ENCODE assay signal across 7 mouse cellular contexts in genomic region chr11:102228646-102229268, GRCm38 (mm10). TPM values are rescaled to one million over a fixed set of nuclear protein-coding genes. Genes with fewer than 3 reads are reported as not detected.
DNase-seq lines count a peak whose midpoint lies in the region; ATAC-seq and TF ChIP-seq lines count a peak whose summit lies in the region.

No protein-coding gene starts in this region.

- DNase-seq in lung, postnatal 0 days (ENCODE audit: low spot score): no peak
- DNase-seq in lung, postnatal 10 days: no peak
- DNase-seq in forebrain, embryonic 11.5 days (ENCODE audit: low spot score): no peak
- DNase-seq in limb, embryonic 10.5 days (ENCODE audit: low spot score): no peak
- no peak for DNase-seq in thymus, adult 18-20 months
- DNase-seq in spleen, postnatal 36 days (ENCODE audit: low spot score in 2 of 2): no peak

- H3K36me3 ChIP-seq in lung, postnatal 0 days (ENCODE audit: insufficient read depth, low read length): no peaks in the 10 kb centered on the region
- no peaks in the 10 kb centered on the region for H3K36me3 ChIP-seq in forebrain, embryonic 11.5 days (ENCODE audit: control insufficient read depth, insufficient read depth, low read length)
- no peaks in the 10 kb centered on the region for H3K36me3 ChIP-seq in limb, embryonic 10.5 days

- H3K9ac ChIP-seq in lung, postnatal 0 days (replicated peaks; ENCODE audit: low read depth): peak overlapping the region; percentile 79; the same call in 1 of the 2 replicates
- H3K9ac ChIP-seq in forebrain, embryonic 11.5 days (ENCODE audit: low read length): peak overlapping the region; percentile 80

- 0 out of 2 replicates have a peak overlapping the region, but pooled peaks have one; percentile 86 for H3K27ac ChIP-seq in lung, postnatal 0 days (ENCODE audit: low read length)
- H3K27ac ChIP-seq in forebrain, embryonic 11.5 days (ENCODE audit: low read depth, low read length): peak overlapping the region; percentile 75
- no peak overlapping the region; the same call in 1 of the 2 replicates for H3K27ac ChIP-seq in limb, embryonic 10.5 days
- H3K27ac ChIP-seq in olfactory bulb, adult 2 months (ENCODE audit: insufficient read depth, low read depth, low read length): peak overlapping the region; percentile 93

- peak overlapping the region; percentile 99 for H3K4me3 ChIP-seq in lung, postnatal 0 days (ENCODE audit: low read depth, low read length)
- peak overlapping the region; percentile 93 for H3K4me3 ChIP-seq in forebrain, embryonic 11.5 days (ENCODE audit: low read depth, low read length)
- peak overlapping the region; percentile 94 for H3K4me3 ChIP-seq in limb, embryonic 10.5 days
- H3K4me3 ChIP-seq in olfactory bulb, adult 2 months (ENCODE audit: insufficient read depth, low read depth, low read length): peak overlapping the region; percentile 86

- no peak for ATAC-seq in lung, postnatal 0 days
- ATAC-seq in forebrain, embryonic 11.5 days (replicated peaks; ENCODE audit: low FRiP score): no peak

- 16% methylated on average over 6 of the region's 7 CpGs for WGBS in lung, postnatal 0 days
- 14% methylated on average over 7 of the region's 7 CpGs for WGBS in forebrain, embryonic 11.5 days
- WGBS in limb, embryonic 10.5 days: 22% methylated on average over 7 of the region's 7 CpGs
- WGBS in olfactory bulb, adult 2 months: 5% methylated on average over 7 of the region's 7 CpGs

- H3K4me1 ChIP-seq in lung, postnatal 0 days (ENCODE audit: insufficient read depth, low read depth, low read length): peaks cover 41% of the 10 kb centered on the region
- peaks cover 40% of the 10 kb centered on the region for H3K4me1 ChIP-seq in forebrain, embryonic 11.5 days (replicated peaks; ENCODE audit: control insufficient read depth, insufficient read depth, low read length)
- H3K4me1 ChIP-seq in limb, embryonic 10.5 days: peaks cover 65% of the 10 kb centered on the region
- peaks cover 37% of the 10 kb centered on the region for H3K4me1 ChIP-seq in olfactory bulb, adult 2 months (ENCODE audit: control insufficient read depth, insufficient read depth, low read length)

- no peaks in the 10 kb centered on the region for H3K9me3 ChIP-seq in lung, postnatal 0 days (ENCODE audit: low read length)
- no peaks in the 10 kb centered on the region for H3K9me3 ChIP-seq in forebrain, embryonic 11.5 days (ENCODE audit: control insufficient read depth, low read length)
- H3K9me3 ChIP-seq in limb, embryonic 10.5 days (replicated peaks): no peaks in the 10 kb centered on the region

- TF ChIP-seq CTCF in lung, postnatal 0 days (IDR thresholded peaks at IDR 0.05): no peak
- TF ChIP-seq CTCF in olfactory bulb, adult 2 months (IDR thresholded peaks at IDR 0.05; ENCODE audit: insufficient read depth, low read depth, low read length): no peak

- peak overlapping the region; percentile 89 for H3K4me2 ChIP-seq in lung, postnatal 0 days (replicated peaks; ENCODE audit: low read depth, low read length)
- H3K4me2 ChIP-seq in forebrain, embryonic 11.5 days (ENCODE audit: low read depth, low read length, severe bottlenecking): peak overlapping the region; percentile 84

- TF ChIP-seq EP300 in lung, postnatal 0 days (IDR thresholded peaks at IDR 0.05): no peak

- no peaks in the 10 kb centered on the region for H3K27me3 ChIP-seq in lung, postnatal 0 days (replicated peaks; ENCODE audit: insufficient read depth, low read length)
- no peaks in the 10 kb centered on the region; the same call in 1 of the 2 replicates for H3K27me3 ChIP-seq in forebrain, embryonic 11.5 days (ENCODE audit: control insufficient read depth, insufficient read depth, low read length)
- peaks cover 45% of the 10 kb centered on the region for H3K27me3 ChIP-seq in limb, embryonic 10.5 days (ENCODE audit: low read depth, poor library complexity, severe bottlenecking)

- no peak for TF ChIP-seq POLR2A in olfactory bulb, adult 2 months (IDR thresholded peaks at IDR 0.05; ENCODE audit: insufficient read depth, low read depth, low read length)

RNA-seq across cellular contexts. Expression of gene Hdac5, which starts 1.2 kb away (rescaled TPM):
- 65.6 and 79.0 TPM in 2 replicates for polyA plus RNA-seq in lung, postnatal 0 days (2015; fragmentation: Nextera tagmentation; extraction: Ambion mirVana)
- polyA plus RNA-seq in forebrain, embryonic 11.5 days (2014; fragmentation: Nextera tagmentation; extraction: Ambion mirVana): 35.0 and 36.8 TPM in 2 replicates
- polyA plus RNA-seq in limb, embryonic 10.5 days (2016; fragmentation: Nextera tagmentation; extraction: Ambion mirVana): 36.4 and 50.2 TPM in 2 replicates
- polyA plus RNA-seq in olfactory bulb, adult 2 months (2012; ENCODE audit: insufficient read depth, insufficient read length, low replicate concordance, missing spikeins): 223 TPM in 1 of 2 replicates, not detected in the other

RNA-seq across cellular contexts. Expression of gene BC030867, which starts 19.9 kb away (rescaled TPM):
- polyA plus RNA-seq in lung, postnatal 0 days (2015; fragmentation: Nextera tagmentation; extraction: Ambion mirVana): 0.88 and 1.3 TPM in 2 replicates
- 23.5 and 26.6 TPM in 2 replicates for polyA plus RNA-seq in forebrain, embryonic 11.5 days (2014; fragmentation: Nextera tagmentation; extraction: Ambion mirVana)
- 33.4 and 35.7 TPM in 2 replicates for polyA plus RNA-seq in limb, embryonic 10.5 days (2016; fragmentation: Nextera tagmentation; extraction: Ambion mirVana)
- polyA plus RNA-seq in olfactory bulb, adult 2 months (2012; ENCODE audit: insufficient read depth, insufficient read length, low replicate concordance, missing spikeins): not detected in 2 replicates

RNA-seq across cellular contexts. Expression of gene G6pc3, which starts 39.3 kb away (rescaled TPM):
- polyA plus RNA-seq in lung, postnatal 0 days (2015; fragmentation: Nextera tagmentation; extraction: Ambion mirVana): 15.8 and 16.7 TPM in 2 replicates
- polyA plus RNA-seq in forebrain, embryonic 11.5 days (2014; fragmentation: Nextera tagmentation; extraction: Ambion mirVana): 30.6 and 32.2 TPM in 2 replicates
- 41.4 and 41.6 TPM in 2 replicates for polyA plus RNA-seq in limb, embryonic 10.5 days (2016; fragmentation: Nextera tagmentation; extraction: Ambion mirVana)
- polyA plus RNA-seq in olfactory bulb, adult 2 months (2012; ENCODE audit: insufficient read depth, insufficient read length, low replicate concordance, missing spikeins): not detected in 2 replicates

RNA-seq across cellular contexts. Expression of gene Asb16, which starts 39.8 kb away (rescaled TPM):
- not detected in 2 replicates for polyA plus RNA-seq in lung, postnatal 0 days (2015; fragmentation: Nextera tagmentation; extraction: Ambion mirVana)
- not detected in 2 replicates for polyA plus RNA-seq in forebrain, embryonic 11.5 days (2014; fragmentation: Nextera tagmentation; extraction: Ambion mirVana)
- polyA plus RNA-seq in limb, embryonic 10.5 days (2016; fragmentation: Nextera tagmentation; extraction: Ambion mirVana): 0.06 and 0.08 TPM in 2 replicates
- polyA plus RNA-seq in olfactory bulb, adult 2 months (2012; ENCODE audit: insufficient read depth, insufficient read length, low replicate concordance, missing spikeins): not detected in 2 replicates

RNA-seq across cellular contexts. Expression of gene Lsm12, which starts 43.7 kb away (rescaled TPM):
- polyA plus RNA-seq in lung, postnatal 0 days (2015; fragmentation: Nextera tagmentation; extraction: Ambion mirVana): 74.7 and 79.9 TPM in 2 replicates
- 73.2 and 78.7 TPM in 2 replicates for polyA plus RNA-seq in forebrain, embryonic 11.5 days (2014; fragmentation: Nextera tagmentation; extraction: Ambion mirVana)
- 125 and 146 TPM in 2 replicates for polyA plus RNA-seq in limb, embryonic 10.5 days (2016; fragmentation: Nextera tagmentation; extraction: Ambion mirVana)
- not detected in 2 replicates for polyA plus RNA-seq in olfactory bulb, adult 2 months (2012; ENCODE audit: insufficient read depth, insufficient read length, low replicate concordance, missing spikeins)

Comparison
In these comparisons a context has a peak if more than half of its experiments do, and no peak if none do; other contexts are left out.
1. RNA of gene BC030867, which starts 19.9 kb away (polyA plus RNA-seq): 33.4 to 35.7 TPM in limb, embryonic 10.5 days and 23.5 to 26.6 TPM in forebrain, embryonic 11.5 days; 0.88 to 1.3 TPM in lung, postnatal 0 days and not detected in olfactory bulb, adult 2 months; every median in the first group is over 10 times any median in the second.
2. RNA of gene G6pc3, which starts 39.3 kb away (polyA plus RNA-seq): 41.4 to 41.6 TPM in limb, embryonic 10.5 days, 30.6 to 32.2 TPM in forebrain, embryonic 11.5 days and 15.8 to 16.7 TPM in lung, postnatal 0 days; not detected in olfactory bulb, adult 2 months; every median in the first group is over 10 times any median in the second.
3. Peak in every context shown above with its lines, with median percentiles within 50 percentile points of each other: H3K4me3 ChIP-seq.